Mouse (Mus musculus): Measurements from ENCODE around the gene Hcn2. TPM values are rescaled to one million over a fixed set of nuclear protein-coding genes. Genes with fewer than 3 reads are reported as not detected.

Gene Hcn2
- polyA plus RNA-seq, 1 experiment from 2014 or later: 0.69 TPM

Other genes with a start within 250 kb of the Hcn2 start
- gene Vmn2r83, start 247.9 kb upstream of the Hcn2 start, polyA plus RNA-seq (2015; fragmentation: Nextera tagmentation; extraction: Ambion mirVana): not detected in 2 replicates
- 8.8 and 10.7 TPM in 2 replicates for gene Plpp2, start 182.8 kb upstream of the Hcn2 start, polyA plus RNA-seq (2015; fragmentation: Nextera tagmentation; extraction: Ambion mirVana)
- gene Mier2, start 161.4 kb upstream of the Hcn2 start, polyA plus RNA-seq (2015; fragmentation: Nextera tagmentation; extraction: Ambion mirVana): 60.1 and 61.7 TPM in 2 replicates
- gene Theg, start 129.3 kb upstream of the Hcn2 start, polyA plus RNA-seq (2015; fragmentation: Nextera tagmentation; extraction: Ambion mirVana): not detected in 2 replicates
- 0.22 and 0.27 TPM in 2 replicates for gene C2cd4c, start 102.6 kb upstream of the Hcn2 start, polyA plus RNA-seq (2015; fragmentation: Nextera tagmentation; extraction: Ambion mirVana)
- 15.1 and 15.3 TPM in 2 replicates for gene Shc2, start 78.7 kb upstream of the Hcn2 start, polyA plus RNA-seq (2015; fragmentation: Nextera tagmentation; extraction: Ambion mirVana)
- gene Odf3l2, start 70.9 kb upstream of the Hcn2 start, polyA plus RNA-seq (2015; fragmentation: Nextera tagmentation; extraction: Ambion mirVana): 0.32 TPM in 1 of 2 replicates, not detected in the other
- gene Madcam1, start 52.1 kb upstream of the Hcn2 start, polyA plus RNA-seq (2015; fragmentation: Nextera tagmentation; extraction: Ambion mirVana): 0.95 and 1.3 TPM in 2 replicates
- 80.0 and 83.6 TPM in 2 replicates for gene Tpgs1, start 47.3 kb upstream of the Hcn2 start, polyA plus RNA-seq (2015; fragmentation: Nextera tagmentation; extraction: Ambion mirVana)
- gene Cdc34, start 34.4 kb upstream of the Hcn2 start, polyA plus RNA-seq (2015; fragmentation: Nextera tagmentation; extraction: Ambion mirVana): 75.7 and 81.2 TPM in 2 replicates
- gene Gzmm, start 27.6 kb upstream of the Hcn2 start, polyA plus RNA-seq (2015; fragmentation: Nextera tagmentation; extraction: Ambion mirVana): 2.0 and 2.3 TPM in 2 replicates
- 689 and 728 TPM in 2 replicates for gene Bsg, start 12.1 kb upstream of the Hcn2 start, polyA plus RNA-seq (2015; fragmentation: Nextera tagmentation; extraction: Ambion mirVana)
- gene Polrmt, start 29.9 kb downstream of the Hcn2 start, polyA plus RNA-seq (2015; fragmentation: Nextera tagmentation; extraction: Ambion mirVana): 43.7 and 44.0 TPM in 2 replicates
- gene Fgf22, start 38.4 kb downstream of the Hcn2 start, polyA plus RNA-seq (2015; fragmentation: Nextera tagmentation; extraction: Ambion mirVana): 0.69 and 0.72 TPM in 2 replicates
- 94.9 and 108 TPM in 2 replicates for gene Rnf126, start 50.3 kb downstream of the Hcn2 start, polyA plus RNA-seq (2015; fragmentation: Nextera tagmentation; extraction: Ambion mirVana)
- gene Fstl3, start 60.6 kb downstream of the Hcn2 start, polyA plus RNA-seq (2015; fragmentation: Nextera tagmentation; extraction: Ambion mirVana): 0.83 and 0.84 TPM in 2 replicates
- 0.25 and 0.43 TPM in 2 replicates for gene Prss57, start 74.3 kb downstream of the Hcn2 start, polyA plus RNA-seq (2015; fragmentation: Nextera tagmentation; extraction: Ambion mirVana)
- gene Palm, start 76.9 kb downstream of the Hcn2 start, polyA plus RNA-seq (2015; fragmentation: Nextera tagmentation; extraction: Ambion mirVana): 317 and 325 TPM in 2 replicates
- 0.66 and 0.68 TPM in 2 replicates for gene Misp, start 104.4 kb downstream of the Hcn2 start, polyA plus RNA-seq (2015; fragmentation: Nextera tagmentation; extraction: Ambion mirVana)
- 108 and 120 TPM in 2 replicates for gene Ptbp1, start 137.8 kb downstream of the Hcn2 start, polyA plus RNA-seq (2015; fragmentation: Nextera tagmentation; extraction: Ambion mirVana)
- gene Prtn3, start 157.8 kb downstream of the Hcn2 start, polyA plus RNA-seq (2015; fragmentation: Nextera tagmentation; extraction: Ambion mirVana): 13.5 and 15.0 TPM in 2 replicates
- gene Plppr3, start 158.0 kb downstream of the Hcn2 start, polyA plus RNA-seq (2015; fragmentation: Nextera tagmentation; extraction: Ambion mirVana): 405 and 410 TPM in 2 replicates
- gene Elane, start 169.6 kb downstream of the Hcn2 start, polyA plus RNA-seq (2015; fragmentation: Nextera tagmentation; extraction: Ambion mirVana): 0.19 TPM in 1 of 2 replicates, not detected in the other
- not detected in 2 replicates for gene Cfd, start 174.2 kb downstream of the Hcn2 start, polyA plus RNA-seq (2015; fragmentation: Nextera tagmentation; extraction: Ambion mirVana)
- 53.2 and 56.6 TPM in 2 replicates for gene Med16, start 192.3 kb downstream of the Hcn2 start, polyA plus RNA-seq (2015; fragmentation: Nextera tagmentation; extraction: Ambion mirVana)
- 10.4 and 21.1 TPM in 2 replicates for gene Gm26602, start 194.2 kb downstream of the Hcn2 start, polyA plus RNA-seq (2015; fragmentation: Nextera tagmentation; extraction: Ambion mirVana)
- gene Kiss1r, start 200.3 kb downstream of the Hcn2 start, polyA plus RNA-seq (2015; fragmentation: Nextera tagmentation; extraction: Ambion mirVana): 2.2 and 2.7 TPM in 2 replicates
- 272 and 277 TPM in 2 replicates for gene R3hdm4, start 204.6 kb downstream of the Hcn2 start, polyA plus RNA-seq (2015; fragmentation: Nextera tagmentation; extraction: Ambion mirVana)
- gene Arid3a, start 210.4 kb downstream of the Hcn2 start, polyA plus RNA-seq (2015; fragmentation: Nextera tagmentation; extraction: Ambion mirVana): 2.7 and 3.1 TPM in 2 replicates
- gene Wdr18, start 243.5 kb downstream of the Hcn2 start, polyA plus RNA-seq (2015; fragmentation: Nextera tagmentation; extraction: Ambion mirVana): 89.2 and 94.3 TPM in 2 replicates